Mouse (Mus musculus): ENCODE results near the gene Hinfp. TPM values are rescaled to one million over a fixed set of nuclear protein-coding genes. Genes with fewer than 3 reads are reported as not detected.

Gene Hinfp
- total and polyA plus RNA-seq, 2 experiments = 7.6 to 16.9 TPM

- no peak for TF ChIP-seq POLR2A (IDR thresholded peaks at IDR 0.05; ENCODE audit: extremely low read depth, insufficient read depth, low read length)
- no peak for DNase-seq (ENCODE audit: extremely low read depth, low read depth, low spot score)
- Histone ChIP-seq H3K36me3 (ENCODE audit: control insufficient read depth, insufficient read depth, low read length) (peaks cover 21% of the 10 kb centered on the region; the same call in 1 of the 2 replicates), H3K79me2 (ENCODE audit: control insufficient read depth, insufficient read depth, low read length) (no peaks in the 10 kb centered on the region; the same call in 1 of the 2 replicates), H3K27me3 (ENCODE audit: control insufficient read depth, insufficient read depth, low read length) (no peaks in the 10 kb centered on the region), H3K27ac (replicated peaks; ENCODE audit: insufficient read depth, low read depth, low read length) (no peak overlapping the region), H3K4me3 (ENCODE audit: insufficient read depth, low read depth, low read length) (no peak overlapping the region), H3K9ac (ENCODE audit: low read depth, low read length) (peak overlapping the region; percentile 55; the same call in 1 of the 2 replicates), H3K4me1 (ENCODE audit: control insufficient read depth, insufficient read depth, low read length) (peaks cover 6% of the 10 kb centered on the region)
- 16% methylated on average over 5 of the region's 5 CpGs for WGBS
Measured at GRCm38 (mm10) chr9:44336093-44336406, 30.6 kb upstream of the Hinfp start.

- WGBS = under 1% methylated on average over 46 of the region's 50 CpGs
- TF ChIP-seq POLR2A (IDR thresholded peaks at IDR 0.05; ENCODE audit: extremely low read depth, insufficient read depth, low read length) (no peak), CTCF (IDR thresholded peaks at IDR 0.05; ENCODE audit: low read depth, low read length) (no peak)
- DNase-seq (ENCODE audit: extremely low read depth, low read depth, low spot score) = peak; percentile 68
- peaks cover 6% of the 10 kb centered on the region for H3K4me1 ChIP-seq (ENCODE audit: control insufficient read depth, insufficient read depth, low read length)
- H3K4me3 ChIP-seq (ENCODE audit: insufficient read depth, low read depth, low read length) = peak overlapping the region; percentile 75
- peak overlapping the region; percentile 91 for H3K9ac ChIP-seq (ENCODE audit: low read depth, low read length)
- H3K36me3 ChIP-seq (ENCODE audit: control insufficient read depth, insufficient read depth, low read length) = peaks cover 24% of the 10 kb centered on the region; the same call in 1 of the 2 replicates
- H3K79me2 ChIP-seq (ENCODE audit: control insufficient read depth, insufficient read depth, low read length) = no peaks in the 10 kb centered on the region; the same call in 1 of the 2 replicates
- H3K27ac ChIP-seq (replicated peaks; ENCODE audit: insufficient read depth, low read depth, low read length) = peak overlapping the region; percentile 62
- no peaks in the 10 kb centered on the region for H3K27me3 ChIP-seq (ENCODE audit: control insufficient read depth, insufficient read depth, low read length)
Measured at GRCm38 (mm10) chr9:44335331-44336092, 30.0 kb upstream of the Hinfp start.

- TF ChIP-seq CTCF (IDR thresholded peaks at IDR 0.05; ENCODE audit: low read depth, low read length) (peak; percentile 49), POLR2A (IDR thresholded peaks at IDR 0.05; ENCODE audit: extremely low read depth, insufficient read depth, low read length) (peak; percentile 99)
- Histone ChIP-seq H3K36me3 (ENCODE audit: control insufficient read depth, insufficient read depth, low read length) (peaks cover 24% of the 10 kb centered on the region; the same call in 1 of the 2 replicates), H3K4me3 (ENCODE audit: insufficient read depth, low read depth, low read length) (peak within 1 kb of the TSS; percentile 75), H3K4me1 (ENCODE audit: control insufficient read depth, insufficient read depth, low read length) (peaks cover 6% of the 10 kb centered on the region), H3K27ac (replicated peaks; ENCODE audit: insufficient read depth, low read depth, low read length) (peak within 1 kb of the TSS; percentile 62), H3K9ac (ENCODE audit: low read depth, low read length) (peak within 1 kb of the TSS; percentile 91), H3K27me3 (ENCODE audit: control insufficient read depth, insufficient read depth, low read length) (no peaks in the 10 kb centered on the region), H3K79me2 (ENCODE audit: control insufficient read depth, insufficient read depth, low read length) (no peaks in the 10 kb centered on the region; the same call in 1 of the 2 replicates)
- WGBS = under 1% methylated on average over 91 of the region's 91 CpGs
- DNase-seq (ENCODE audit: extremely low read depth, low read depth, low spot score) = peak; percentile 98
Measured at GRCm38 (mm10) chr9:44334396-44335330, 29.2 kb upstream of the Hinfp start, which contains the start of gene H2afx. Gene H2afx (plus strand): TSS chr9:44334694.

GRCm38 (mm10) chr9:44332918-44333638 is 27.6 kb upstream of the Hinfp start:
- H3K9ac ChIP-seq (ENCODE audit: low read depth, low read length) = no peak overlapping the region
- H3K27me3 ChIP-seq (ENCODE audit: control insufficient read depth, insufficient read depth, low read length) = no peaks in the 10 kb centered on the region
- no peaks in the 10 kb centered on the region; the same call in 1 of the 2 replicates for H3K79me2 ChIP-seq (ENCODE audit: control insufficient read depth, insufficient read depth, low read length)
- peaks cover 6% of the 10 kb centered on the region for H3K4me1 ChIP-seq (ENCODE audit: control insufficient read depth, insufficient read depth, low read length)
- no peak overlapping the region for H3K27ac ChIP-seq (replicated peaks; ENCODE audit: insufficient read depth, low read depth, low read length)
- no peak overlapping the region for H3K4me3 ChIP-seq (ENCODE audit: insufficient read depth, low read depth, low read length)
- H3K36me3 ChIP-seq (ENCODE audit: control insufficient read depth, insufficient read depth, low read length) = peaks cover 26% of the 10 kb centered on the region; the same call in 1 of the 2 replicates
- TF ChIP-seq POLR2A (IDR thresholded peaks at IDR 0.05; ENCODE audit: extremely low read depth, insufficient read depth, low read length) = no peak
- TF ChIP-seq CTCF (IDR thresholded peaks at IDR 0.05; ENCODE audit: low read depth, low read length) = no peak
- 94% methylated on average over 13 of the region's 13 CpGs for WGBS
- no peak for DNase-seq (ENCODE audit: extremely low read depth, low read depth, low spot score)

- Histone ChIP-seq H3K27ac (replicated peaks; ENCODE audit: insufficient read depth, low read depth, low read length) (no peak overlapping the region), H3K4me3 (ENCODE audit: insufficient read depth, low read depth, low read length) (no peak overlapping the region), H3K79me2 (ENCODE audit: control insufficient read depth, insufficient read depth, low read length) (peaks cover 8% of the 10 kb centered on the region; the same call in 1 of the 2 replicates), H3K9ac (ENCODE audit: low read depth, low read length) (no peak overlapping the region), H3K36me3 (ENCODE audit: control insufficient read depth, insufficient read depth, low read length) (peaks cover 26% of the 10 kb centered on the region; the same call in 1 of the 2 replicates), H3K27me3 (ENCODE audit: control insufficient read depth, insufficient read depth, low read length) (no peaks in the 10 kb centered on the region), H3K4me1 (ENCODE audit: control insufficient read depth, insufficient read depth, low read length) (0 out of 2 replicates have a peak, but pooled peaks cover 2% of the 10 kb centered on the region)
- WGBS = 88% methylated on average over 6 of the region's 6 CpGs
- no peak for DNase-seq (ENCODE audit: extremely low read depth, low read depth, low spot score)
- TF ChIP-seq CTCF (IDR thresholded peaks at IDR 0.05; ENCODE audit: low read depth, low read length) = no peak
- no peak for TF ChIP-seq POLR2A (IDR thresholded peaks at IDR 0.05; ENCODE audit: extremely low read depth, insufficient read depth, low read length)
Measured at GRCm38 (mm10) chr9:44330736-44331135, 25.3 kb upstream of the Hinfp start.
